Mouse (Mus musculus) activated CD4-positive, CD25-positive, alpha-beta regulatory T cell, adult 4 months (primary cell): ENCODE results near the gene Tex38. TPM values are rescaled to one million over a fixed set of nuclear protein-coding genes. Genes with fewer than 3 reads are reported as not detected.
A peak's percentile ranks its signal among the peaks of the same experiment; 100 is the strongest.

Experiments
- ATAC-seq: one replicate; pipeline ENCODE4 v1.8.0; 2017
- polyA plus RNA-seq, 2 experiments: library from polyadenylated mRNA; unstranded; fragments of 100-300 nt; shearing (Covaris generic); gene quantifications; one replicate each; pipeline ENCODE4 v1.2.1; 2017

Tex38 gene
- polyA plus RNA-seq: under 1 TPM in 1 of 2 experiments, not detected in 1; 0.92 TPM

- ATAC-seq: no peak
Measured at GRCm38 (mm10) chr4:115780918-115781317, at the start of gene Tex38. Tex38 (minus strand) TSS chr4:115781018.

DNA sequence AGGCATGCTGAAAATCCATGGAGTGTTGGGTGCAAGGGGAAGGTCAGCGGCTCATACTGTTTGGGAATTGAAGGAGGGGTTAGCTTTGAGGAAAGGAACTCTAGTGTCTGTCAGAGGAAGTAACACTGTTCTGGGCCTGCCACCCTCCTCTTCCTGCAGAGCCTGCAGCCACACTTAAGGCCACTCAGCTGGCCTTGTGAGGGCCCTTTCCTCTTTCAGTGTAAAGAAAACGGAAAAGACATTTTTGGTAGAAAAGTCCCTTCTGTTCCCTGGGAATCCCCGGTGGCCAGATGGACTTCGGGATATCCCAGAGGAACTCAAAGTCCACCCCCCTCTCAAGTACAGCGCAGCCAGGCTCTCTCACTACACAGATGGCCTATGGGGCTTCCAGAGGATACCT, 49.7 kb upstream of the Tex38 start:
- no peak for ATAC-seq

GRCm38 (mm10) chr4:115828572-115828902, 47.7 kb upstream of the Tex38 start:
- ATAC-seq: no peak

- peak; percentile 76 for ATAC-seq
Measured at GRCm38 (mm10) chr4:115827888-115828571, 47.2 kb upstream of the Tex38 start, which contains the start of gene Mob3c. Mob3c (plus strand) TSS chr4:115828092.

DNA sequence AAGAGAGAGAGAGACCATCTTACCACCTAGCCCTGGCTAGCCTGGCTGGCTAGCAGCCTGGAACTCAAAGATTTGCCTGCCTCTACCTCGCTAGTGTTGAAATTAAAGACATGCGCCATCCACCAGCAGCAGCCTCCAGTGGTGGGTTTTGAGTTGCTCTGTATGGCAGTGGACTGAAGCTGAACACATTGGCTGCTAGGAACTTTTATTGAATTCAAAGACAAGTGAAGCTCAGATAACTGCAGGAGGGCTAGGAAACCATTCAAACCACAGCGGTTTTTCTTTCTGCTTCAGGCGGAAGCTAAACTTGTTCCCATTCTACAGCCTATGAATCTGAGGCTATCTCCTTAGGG, 46.7 kb upstream of the Tex38 start:
- peak; percentile 53 for ATAC-seq

DNA sequence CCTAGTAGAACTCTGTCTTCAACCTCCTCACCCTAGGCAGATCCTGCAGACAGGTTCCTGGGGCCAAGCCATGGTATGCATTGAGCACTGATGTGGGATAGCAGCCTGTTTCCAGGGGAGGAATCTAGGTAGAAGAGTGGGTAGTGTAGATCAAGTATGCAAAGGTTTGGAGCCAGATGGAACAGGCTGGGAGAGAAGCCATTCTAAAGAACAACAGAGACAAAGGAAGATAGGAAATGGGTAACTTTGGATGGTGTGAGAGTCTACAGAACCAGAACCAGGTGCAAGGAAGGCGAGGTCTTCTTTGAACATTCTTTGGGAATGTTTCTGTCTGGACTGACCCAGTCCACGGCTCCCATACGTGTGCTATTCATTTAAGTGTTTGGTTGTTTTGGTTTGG, 46.2 kb upstream of the Tex38 start:
- no peak for ATAC-seq

DNA sequence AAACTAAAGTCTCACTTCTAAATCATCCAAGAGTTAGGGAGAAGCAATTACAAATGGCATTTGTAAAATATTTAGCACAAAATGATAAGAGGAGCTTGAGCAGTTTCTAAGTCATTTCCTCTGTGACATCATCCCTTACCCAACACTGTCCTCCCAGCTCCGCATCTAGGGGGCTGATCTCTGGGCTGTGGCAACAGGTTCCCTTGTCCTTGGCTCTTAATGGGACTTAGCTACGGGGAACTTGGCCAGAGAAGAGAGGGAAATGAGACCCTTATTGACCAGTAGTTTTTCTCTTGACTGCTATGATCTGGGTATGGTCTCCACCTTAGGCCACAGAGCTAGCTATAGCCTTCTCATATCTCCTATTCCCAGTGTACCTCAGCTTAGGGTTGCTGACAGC, 44.5 kb upstream of the Tex38 start:
- ATAC-seq: no peak

- no peak for ATAC-seq
Measured at GRCm38 (mm10) chr4:115824178-115824577, 43.4 kb upstream of the Tex38 start.

GRCm38 (mm10) chr4:115821928-115822327, 41.1 kb upstream of the Tex38 start:
- no peak for ATAC-seq

GRCm38 (mm10) chr4:115821431-115821830, 40.6 kb upstream of the Tex38 start:
- ATAC-seq: no peak

DNA sequence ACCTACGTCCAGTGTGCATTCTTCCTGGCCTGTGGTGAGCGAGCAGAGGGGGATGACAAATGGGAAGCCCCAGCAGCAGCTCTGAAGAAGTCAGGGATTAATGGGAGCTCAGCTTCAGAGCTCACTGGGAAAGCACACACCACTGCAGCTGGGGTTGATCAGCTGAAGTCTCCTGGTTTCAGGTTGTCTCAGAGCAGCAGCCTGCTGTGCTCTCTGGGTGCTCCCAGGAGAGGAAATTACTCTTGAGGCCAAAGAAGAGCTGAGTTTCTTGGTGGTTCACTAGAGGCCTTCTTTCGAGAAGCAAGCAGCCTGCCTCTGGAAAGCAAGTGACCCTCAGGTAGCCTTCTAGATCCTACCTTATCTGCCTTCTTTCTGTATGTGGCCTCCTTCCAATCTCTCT, 40.1 kb upstream of the Tex38 start:
- no peak for ATAC-seq

GRCm38 (mm10) chr4:115820199-115820598, 39.4 kb upstream of the Tex38 start:
- ATAC-seq: no peak

DNA sequence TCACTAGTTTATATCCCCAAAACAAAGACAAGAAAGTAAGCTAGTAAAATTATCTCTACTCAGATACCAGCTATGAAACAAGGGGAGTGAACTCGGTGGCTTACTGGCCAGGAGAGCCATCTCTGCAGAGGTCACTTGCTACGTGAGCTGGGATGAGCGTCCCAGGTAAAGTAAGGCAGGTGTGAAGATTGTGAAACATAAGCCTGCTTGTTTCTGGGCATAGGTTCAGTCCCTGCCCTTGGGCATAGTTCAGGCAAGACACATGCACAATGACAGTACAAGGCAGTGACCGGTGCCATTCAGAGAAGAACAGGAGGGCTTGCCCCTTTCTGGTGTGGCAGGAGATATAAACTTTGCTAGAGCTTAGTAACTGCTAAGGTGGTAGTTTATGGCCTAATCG, 34.8 kb upstream of the Tex38 start:
- ATAC-seq: no peak

- ATAC-seq: no peak
Measured at GRCm38 (mm10) chr4:115812326-115812725, 31.5 kb upstream of the Tex38 start.

DNA sequence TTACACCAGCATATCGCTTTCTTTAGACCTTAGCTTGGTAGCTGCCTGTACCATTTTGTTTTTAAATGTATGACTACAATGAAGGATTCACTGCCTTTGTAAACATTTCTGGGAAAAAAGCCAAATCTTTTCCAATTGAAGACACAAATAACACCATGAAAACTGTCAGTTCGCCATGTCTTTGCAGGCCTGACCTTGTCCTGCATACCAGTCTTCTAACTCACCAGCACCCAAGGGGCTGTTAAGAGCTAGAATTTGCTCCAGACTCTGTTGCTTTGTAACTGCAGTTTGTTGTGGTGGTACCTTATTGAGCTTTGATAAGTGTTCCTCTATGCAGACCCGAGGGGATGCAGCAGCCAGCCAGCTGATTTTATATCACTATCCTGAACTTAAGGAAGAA, 19.2 kb upstream of the Tex38 start:
- ATAC-seq: no peak

DNA sequence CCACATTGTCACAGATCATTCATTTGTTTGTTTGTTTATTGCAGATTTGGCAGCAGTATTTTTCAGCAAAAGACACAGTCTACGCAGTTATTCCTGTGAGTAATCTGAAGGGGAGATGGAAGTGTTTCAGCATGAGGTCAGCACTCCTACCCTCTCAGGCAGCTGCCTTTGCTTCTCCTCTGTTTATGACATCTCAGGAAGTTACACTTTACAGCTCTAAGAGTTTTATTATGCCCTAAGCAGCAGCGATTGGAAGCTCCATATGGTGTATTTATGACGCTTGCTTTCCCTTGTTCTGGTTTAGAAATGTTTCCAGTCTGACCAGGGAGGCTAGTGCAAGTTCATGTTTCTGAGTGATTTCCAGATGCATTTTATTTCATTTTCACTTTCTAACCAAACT, 14.5 kb upstream of the Tex38 start:
- no peak for ATAC-seq

- ATAC-seq: no peak
Measured at GRCm38 (mm10) chr4:115790864-115791263, 10.0 kb upstream of the Tex38 start.

DNA sequence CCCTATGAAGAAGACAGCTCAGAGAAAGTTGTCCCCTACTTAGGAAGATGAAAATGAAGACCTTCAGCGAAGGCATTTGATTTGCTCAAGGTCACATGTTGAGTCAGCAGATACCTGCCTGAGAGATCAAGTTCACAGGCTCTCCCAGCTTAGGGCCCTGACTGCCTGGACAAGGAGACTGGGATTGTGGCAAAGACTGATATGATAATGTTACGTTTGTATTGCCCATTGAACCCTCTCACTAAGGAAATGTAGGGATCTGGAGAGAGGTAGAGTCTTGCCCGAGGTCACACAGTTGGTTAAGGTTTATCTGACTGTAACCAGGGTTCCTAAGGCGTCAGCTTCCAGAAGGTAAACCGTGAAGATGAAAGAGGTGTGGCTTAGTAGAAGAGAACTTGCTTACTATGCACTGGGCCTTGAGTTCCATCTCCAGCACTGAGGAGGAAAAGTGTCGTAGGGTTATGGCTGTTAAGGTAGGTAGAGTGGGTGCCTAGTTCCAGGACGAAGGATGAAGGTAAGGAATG, 4.8 kb upstream of the Tex38 start:
- ATAC-seq: no peak

GRCm38 (mm10) chr4:115784769-115785510, 4.1 kb upstream of the Tex38 start, which contains the start of gene Atpaf1:
Atpaf1 (plus strand) TSS chr4:115784812.
- peak; percentile 79 for ATAC-seq

DNA sequence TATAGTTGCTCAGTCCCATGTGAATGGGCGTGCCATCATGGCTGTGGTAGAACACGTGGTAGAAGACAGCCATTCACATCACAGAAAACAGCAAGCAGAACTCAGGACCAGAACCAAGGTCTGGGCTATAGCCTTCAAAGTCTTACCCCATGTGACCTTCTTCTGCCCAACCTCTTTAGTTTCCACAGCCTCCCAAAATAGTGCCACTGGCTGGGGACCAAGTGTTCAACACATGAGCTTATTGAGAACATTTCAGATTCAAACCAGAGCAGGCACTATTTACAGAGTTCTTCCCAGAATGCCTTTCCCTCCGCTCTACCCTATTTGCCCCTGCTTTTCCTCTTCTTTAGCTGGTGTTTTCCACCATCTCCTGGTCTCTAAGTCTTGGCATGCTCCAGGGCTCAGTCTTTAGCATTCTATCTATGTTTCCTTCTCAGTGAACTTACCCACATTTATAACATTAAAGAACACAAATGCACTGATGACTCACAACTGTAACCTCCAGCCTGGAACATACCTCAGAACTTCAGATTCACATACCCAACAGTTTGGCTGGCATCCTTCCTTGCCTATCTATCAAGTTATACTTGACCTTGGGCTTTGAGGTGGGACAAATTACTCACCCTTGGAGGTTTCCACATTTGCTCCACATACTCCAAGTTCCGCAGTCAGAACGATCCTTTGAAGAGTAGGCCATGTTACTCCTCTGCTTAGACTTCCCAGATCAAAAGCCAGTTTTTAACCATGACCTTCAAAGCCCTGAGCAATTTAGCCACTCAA, 1.4 kb upstream of the Tex38 start:
- no peak for ATAC-seq

DNA sequence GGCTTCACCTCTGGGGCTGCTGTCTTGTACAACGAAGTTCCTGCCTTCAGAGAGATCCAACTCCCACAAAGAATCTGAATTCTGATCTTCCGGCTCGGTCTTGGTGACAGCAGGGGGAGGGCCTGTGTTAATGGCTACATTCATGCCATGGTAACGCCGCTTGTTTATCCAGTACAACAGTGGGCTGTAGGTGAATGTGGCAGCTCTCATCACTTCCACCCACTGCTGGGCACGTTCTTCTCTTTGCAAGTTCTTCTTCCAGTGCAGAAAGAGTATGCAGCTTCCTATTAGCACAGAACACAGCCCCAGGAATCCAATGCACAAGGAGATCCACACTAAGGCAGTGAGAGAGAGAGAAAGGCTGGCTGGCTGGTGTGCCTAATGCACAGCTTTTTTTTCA, 549 bp downstream of the Tex38 start:
- no peak for ATAC-seq

GRCm38 (mm10) chr4:115777627-115778026, 3.2 kb downstream of the Tex38 start:
- no peak for ATAC-seq

- no peak for ATAC-seq
Measured at GRCm38 (mm10) chr4:115775056-115775455, 5.8 kb downstream of the Tex38 start.
